Mouse (Mus musculus): ENCODE data around the gene Timp3. TPM values are rescaled to one million over a fixed set of nuclear protein-coding genes. Genes with fewer than 3 reads are reported as not detected.

The Timp3 gene
- total RNA-seq, 1 experiment from 2014 or later: 0.12 TPM

DNA sequence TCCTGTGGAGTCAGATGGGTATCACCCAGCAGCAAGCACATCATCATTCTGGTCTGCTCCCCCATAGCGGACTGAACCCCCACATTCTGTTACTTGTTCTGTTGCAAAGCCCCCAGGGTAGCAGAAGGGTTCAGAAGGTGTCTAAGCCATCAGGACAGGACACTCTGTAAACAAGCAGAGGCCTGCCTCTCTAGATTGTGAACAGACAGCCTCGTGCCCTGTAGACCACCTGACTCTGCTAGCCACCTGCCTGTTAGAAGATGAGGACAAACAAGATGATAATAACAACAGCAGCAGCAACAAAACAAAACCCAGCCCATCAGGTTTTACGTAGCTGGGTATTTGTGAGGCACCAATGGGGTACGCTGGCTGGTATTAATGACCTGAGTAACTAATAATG lies 42.0 kb downstream of the Timp3 start:
- no peak for ATAC-seq (ENCODE audit: extremely low read depth, insufficient number of reproducible peaks, low FRiP score, poor library complexity, severe bottlenecking)

DNA sequence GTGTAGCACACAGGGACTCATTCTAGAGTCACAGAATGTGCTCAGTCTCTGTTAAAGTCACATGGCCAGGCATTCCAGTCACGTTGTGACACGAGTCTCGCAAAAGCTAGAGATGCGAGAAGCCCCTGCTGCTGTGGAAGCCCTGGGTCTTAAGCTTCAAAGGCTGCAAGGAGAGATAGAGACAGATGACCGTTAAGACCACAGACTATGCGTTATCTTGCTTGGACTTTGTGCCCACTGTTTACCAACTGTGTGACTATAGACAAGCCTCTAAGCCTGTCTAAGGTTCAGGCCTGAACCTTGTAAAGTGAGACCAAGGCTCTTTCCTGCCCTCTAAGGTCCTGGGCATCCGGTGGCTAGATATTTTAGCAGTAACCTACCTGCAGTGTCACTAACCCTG lies 42.5 kb downstream of the Timp3 start:
- ATAC-seq (ENCODE audit: extremely low read depth, insufficient number of reproducible peaks, low FRiP score, poor library complexity, severe bottlenecking): no peak

DNA sequence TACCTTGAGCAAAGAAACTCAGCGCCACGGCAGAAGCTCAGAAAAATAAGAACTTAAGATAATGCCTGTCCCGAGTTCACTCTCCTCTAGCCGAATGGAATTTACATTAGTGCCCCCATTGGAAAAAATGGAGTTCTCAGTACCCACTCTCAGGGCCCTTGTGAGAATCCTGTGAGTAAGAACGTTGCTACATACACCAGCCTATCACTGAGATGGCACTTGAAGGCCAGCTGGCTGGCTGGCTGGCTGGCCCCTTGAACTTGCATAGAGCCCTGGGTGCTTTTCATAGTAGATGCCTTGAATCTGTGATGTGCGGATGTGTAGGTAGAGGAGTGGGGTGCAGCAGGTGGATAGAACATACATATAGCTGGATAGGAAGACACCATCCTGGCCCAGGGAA lies 43.2 kb downstream of the Timp3 start:
- ATAC-seq (ENCODE audit: extremely low read depth, insufficient number of reproducible peaks, low FRiP score, poor library complexity, severe bottlenecking): no peak

DNA sequence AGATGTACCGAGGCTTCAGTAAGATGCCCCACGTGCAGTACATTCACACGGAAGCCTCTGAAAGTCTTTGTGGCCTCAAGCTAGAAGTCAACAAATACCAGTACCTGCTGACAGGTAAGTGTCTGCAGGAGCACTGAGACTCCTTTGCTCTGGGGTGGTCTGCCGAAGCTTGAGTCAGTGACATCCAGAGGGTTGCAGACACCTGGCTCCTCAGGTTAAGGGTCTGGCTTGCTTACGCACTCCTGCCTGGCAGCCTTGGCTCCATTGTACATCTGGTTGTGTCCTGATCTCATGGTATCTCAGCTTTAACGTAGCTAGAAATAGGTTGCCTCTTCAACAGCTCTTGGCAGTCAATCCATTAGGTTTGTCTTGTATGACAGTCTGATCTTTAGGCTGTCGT lies 43.8 kb downstream of the Timp3 start:
- ATAC-seq (ENCODE audit: extremely low read depth, insufficient number of reproducible peaks, low FRiP score, poor library complexity, severe bottlenecking): no peak

DNA sequence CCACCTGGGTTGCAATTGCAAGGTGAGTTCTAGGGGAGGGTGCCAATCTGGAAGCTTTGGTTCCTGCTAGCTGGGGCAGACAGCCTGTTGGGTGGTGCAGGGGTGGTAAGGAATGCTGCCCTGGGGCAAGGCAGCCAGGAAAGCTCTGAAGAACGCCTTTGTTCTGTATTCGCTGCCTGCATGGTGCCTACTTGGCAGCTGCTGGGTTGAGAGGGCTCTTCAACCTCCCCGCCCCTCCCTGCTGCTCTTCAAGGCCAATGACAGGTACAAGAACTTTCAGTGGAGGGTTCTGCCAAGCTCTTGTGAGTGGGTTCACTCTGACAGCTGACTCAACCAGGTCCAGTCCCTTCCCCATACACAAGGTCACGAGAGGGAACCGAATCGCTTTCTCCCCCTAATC lies 44.5 kb downstream of the Timp3 start:
- ATAC-seq (ENCODE audit: extremely low read depth, insufficient number of reproducible peaks, low FRiP score, poor library complexity, severe bottlenecking): no peak

DNA sequence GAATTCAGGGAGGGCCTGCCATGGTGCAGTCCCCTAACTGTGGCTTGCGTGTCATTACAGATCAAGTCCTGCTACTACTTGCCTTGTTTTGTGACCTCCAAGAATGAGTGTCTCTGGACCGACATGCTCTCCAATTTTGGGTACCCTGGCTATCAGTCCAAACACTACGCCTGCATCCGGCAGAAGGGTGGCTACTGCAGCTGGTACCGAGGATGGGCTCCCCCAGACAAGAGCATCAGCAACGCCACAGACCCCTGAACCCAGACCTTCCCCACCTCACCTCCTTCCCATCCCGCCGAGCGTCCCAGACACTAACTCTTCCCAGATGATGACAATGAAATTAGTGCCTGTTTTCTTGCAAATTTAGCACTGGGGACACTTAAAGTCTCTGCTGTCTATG lies 45.5 kb downstream of the Timp3 start:
- no peak for ATAC-seq (ENCODE audit: extremely low read depth, insufficient number of reproducible peaks, low FRiP score, poor library complexity, severe bottlenecking)

DNA sequence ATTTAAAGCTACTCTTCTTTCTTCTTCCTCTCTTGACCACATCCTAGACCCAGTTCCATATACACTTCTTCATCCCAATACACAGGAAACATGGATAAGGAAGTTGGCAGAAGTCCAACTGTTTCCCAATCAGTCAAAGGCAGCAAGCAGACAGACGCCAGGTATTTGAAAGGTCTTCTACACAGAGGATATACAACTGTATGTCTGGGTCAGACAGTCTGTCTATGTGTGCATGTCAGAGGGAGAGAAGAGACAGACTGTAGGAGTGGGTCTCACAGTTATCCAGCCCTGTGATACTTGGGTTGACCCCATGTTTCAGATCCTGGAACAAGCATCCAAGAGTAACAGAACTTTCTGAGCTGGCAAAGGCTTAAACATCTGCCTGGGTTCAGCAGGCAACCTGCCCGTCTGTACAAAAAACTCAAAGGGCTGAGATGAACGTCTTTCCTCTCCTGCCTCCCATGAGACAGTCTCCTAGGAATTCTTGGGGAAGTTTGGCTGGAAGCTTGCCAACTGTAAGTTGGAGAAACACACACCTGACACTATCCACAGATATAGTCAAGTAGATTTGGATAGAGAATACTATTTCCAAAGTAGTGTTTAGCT lies 46.2 kb downstream of the Timp3 start:
- no peak for ATAC-seq (ENCODE audit: extremely low read depth, insufficient number of reproducible peaks, low FRiP score, poor library complexity, severe bottlenecking)

DNA sequence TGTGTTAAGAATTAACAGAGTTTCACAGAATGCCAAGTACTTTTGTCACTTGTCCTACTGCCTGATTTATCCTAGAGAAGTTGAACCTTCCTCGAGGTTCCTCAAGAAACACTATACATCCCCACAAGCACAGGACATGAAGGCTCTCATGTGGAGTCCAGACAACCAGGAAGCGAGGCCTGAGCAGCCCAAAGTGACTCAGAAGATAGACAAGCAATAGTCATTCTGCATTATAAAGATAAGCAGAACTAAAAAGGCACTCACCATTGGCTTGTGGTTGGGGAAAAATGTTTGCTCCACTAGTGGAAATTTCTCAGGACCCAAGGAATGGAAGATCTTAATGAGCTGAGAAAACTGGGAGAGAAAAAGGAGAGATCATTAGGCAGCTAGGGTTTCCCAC lies 51.1 kb downstream of the Timp3 start:
- ATAC-seq (ENCODE audit: extremely low read depth, insufficient number of reproducible peaks, low FRiP score, poor library complexity, severe bottlenecking): no peak

DNA sequence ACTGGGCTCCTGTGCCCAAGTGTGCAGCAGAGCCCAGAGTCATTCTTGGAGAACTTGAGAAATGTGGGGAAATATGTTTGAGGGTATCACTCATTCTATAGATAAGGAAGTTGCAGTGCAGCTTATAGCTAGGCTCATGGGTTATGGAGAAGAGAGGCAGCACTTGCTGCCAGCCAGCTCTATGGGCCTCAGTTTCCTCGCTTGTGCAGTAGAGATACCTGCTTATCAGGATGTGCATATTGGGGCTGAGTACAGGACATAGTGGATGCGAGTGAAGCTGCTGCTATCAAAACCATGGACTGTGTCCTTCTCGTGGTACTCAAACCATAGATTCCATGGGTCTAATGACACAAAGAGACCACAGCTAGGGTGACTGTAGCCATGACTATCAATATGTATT lies 52.3 kb downstream of the Timp3 start:
- no peak for ATAC-seq (ENCODE audit: extremely low read depth, insufficient number of reproducible peaks, low FRiP score, poor library complexity, severe bottlenecking)

DNA sequence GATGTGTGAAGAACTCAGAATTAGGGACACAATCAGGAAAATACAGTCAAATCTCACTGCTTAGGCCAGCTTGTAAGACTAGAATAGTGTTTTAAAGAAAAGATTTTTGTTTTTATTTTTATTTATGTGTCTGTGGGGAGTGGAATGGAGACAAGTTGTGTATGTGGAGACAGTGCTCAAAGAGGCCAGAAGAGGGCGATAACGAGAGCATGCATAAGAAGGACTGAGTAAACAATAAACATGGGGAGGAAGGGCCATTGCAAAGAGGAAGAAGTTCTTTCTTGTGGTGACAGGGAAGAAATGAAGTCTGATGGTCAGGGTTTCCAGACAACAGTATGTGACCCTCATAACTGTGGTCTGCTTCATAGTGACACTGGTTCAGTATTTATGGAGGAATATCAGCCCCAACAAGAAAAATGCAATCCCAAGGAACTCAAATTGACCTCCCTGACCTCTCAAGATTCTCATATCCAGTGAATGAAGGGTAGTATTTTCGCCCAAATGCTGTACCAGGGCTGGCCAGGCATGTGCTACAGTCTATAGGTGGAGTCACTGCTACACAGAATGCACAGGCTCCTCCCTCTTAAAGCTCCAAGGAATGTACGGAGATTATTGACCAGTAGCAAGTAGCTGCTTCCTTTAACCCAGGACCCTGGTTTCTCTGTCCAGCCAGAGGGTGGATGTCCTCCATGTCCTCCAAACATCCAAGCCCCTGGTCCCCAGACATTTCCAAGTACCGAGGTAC lies 56.8 kb downstream of the Timp3 start:
- no peak for ATAC-seq (ENCODE audit: extremely low read depth, insufficient number of reproducible peaks, low FRiP score, poor library complexity, severe bottlenecking)

DNA sequence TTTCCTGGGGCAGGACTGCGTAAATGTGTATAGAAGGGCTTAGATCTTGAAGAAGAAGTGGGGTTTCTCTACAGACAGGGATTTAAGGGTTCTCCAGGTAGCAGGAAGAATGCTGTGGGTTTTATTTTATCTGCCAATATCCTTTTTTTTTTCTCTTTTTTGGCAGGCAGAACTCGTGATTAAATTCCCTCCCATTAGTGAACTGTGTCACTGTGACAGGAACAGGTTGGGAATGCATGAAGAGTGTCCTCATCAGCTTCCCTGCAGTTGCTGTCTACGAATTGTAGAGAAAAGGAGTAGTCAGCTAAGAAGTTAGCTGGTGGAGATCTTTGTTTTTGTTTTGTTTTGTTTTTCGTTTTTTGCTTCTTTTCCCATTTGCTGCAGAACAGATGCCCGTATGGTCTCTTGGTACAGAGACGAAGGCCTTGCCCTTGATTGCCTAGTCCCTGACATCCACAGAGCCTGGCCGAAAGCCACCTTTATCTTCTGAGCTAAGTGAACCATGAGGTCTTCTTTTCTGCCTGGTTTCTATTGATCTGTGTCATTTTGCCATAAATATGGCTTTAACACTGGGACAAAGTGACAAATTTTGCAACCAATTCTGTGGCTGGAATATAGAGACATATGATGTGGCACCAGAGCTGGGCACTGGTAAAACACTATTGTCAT lies 58.3 kb downstream of the Timp3 start:
- no peak for ATAC-seq (ENCODE audit: extremely low read depth, insufficient number of reproducible peaks, low FRiP score, poor library complexity, severe bottlenecking)

DNA sequence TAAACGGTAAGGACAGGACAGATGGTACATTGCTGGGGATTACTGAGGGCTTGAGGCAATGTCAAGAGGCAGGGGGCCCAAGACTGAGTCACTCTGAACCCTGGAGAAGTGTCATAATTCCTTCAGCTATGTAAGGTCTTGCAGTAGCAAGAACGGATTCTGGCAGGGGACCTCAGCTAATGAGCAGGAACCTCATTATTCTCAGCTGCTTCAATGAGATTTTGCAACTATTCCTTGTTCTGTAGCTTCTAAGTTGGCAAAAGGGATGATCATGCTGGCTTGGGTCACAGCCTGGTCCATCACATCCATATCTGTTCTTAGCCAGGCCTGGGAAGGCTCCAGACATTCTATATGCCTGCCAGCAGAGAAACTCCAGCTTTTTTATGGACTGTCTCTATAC lies 59.0 kb downstream of the Timp3 start:
- ATAC-seq (ENCODE audit: extremely low read depth, insufficient number of reproducible peaks, low FRiP score, poor library complexity, severe bottlenecking): no peak

DNA sequence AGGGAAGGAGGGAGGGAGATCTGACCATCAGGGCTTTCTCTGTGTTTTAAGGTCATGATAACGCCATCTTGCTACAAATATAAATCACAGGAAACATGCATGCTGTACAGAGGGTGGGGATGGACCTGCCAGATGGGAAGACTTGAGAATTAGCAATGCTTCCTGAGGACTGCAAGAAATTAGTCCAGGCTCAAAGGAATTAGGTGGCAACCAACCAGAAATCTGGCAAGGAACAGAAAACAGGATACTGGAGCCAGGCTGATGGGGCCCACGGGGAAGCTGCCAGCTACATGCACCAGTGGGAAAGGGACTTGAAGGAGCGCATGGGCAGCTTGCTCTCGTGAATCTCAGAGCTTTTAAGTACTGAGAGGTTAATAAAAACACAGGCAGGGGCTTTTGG lies 59.5 kb downstream of the Timp3 start:
- no peak for ATAC-seq (ENCODE audit: extremely low read depth, insufficient number of reproducible peaks, low FRiP score, poor library complexity, severe bottlenecking)

DNA sequence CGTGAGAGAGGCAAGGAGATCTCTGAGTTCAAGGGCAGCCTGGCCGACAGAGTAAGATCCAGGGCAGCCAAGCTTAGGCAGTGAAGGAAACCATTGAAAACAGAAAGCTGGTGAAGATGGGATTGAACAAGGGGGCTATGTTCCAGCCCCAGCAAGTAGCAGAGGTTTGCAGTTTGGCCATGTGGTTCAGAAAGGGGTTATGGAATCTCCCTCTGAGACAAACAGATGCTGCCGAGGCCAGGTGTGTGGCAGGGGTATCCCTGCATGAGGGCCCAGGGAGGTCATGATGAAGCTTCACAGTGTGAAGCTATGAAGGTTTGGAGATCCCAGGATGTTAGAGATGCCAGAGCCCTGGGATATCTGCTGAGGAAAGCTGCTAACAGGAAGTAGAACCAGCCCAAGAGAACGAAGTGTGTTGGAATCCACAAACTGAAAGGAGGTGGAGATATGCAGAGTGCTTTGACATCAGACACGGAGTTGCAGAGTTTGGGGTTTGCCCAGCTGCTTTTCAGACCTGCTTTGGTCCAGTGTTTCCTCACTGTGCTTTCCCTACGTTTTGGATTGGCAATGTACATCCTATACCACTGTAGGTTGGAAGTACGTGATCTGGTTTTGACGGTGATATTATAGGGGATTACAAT lies 63.6 kb downstream of the Timp3 start:
- no peak for ATAC-seq (ENCODE audit: extremely low read depth, insufficient number of reproducible peaks, low FRiP score, poor library complexity, severe bottlenecking)

DNA sequence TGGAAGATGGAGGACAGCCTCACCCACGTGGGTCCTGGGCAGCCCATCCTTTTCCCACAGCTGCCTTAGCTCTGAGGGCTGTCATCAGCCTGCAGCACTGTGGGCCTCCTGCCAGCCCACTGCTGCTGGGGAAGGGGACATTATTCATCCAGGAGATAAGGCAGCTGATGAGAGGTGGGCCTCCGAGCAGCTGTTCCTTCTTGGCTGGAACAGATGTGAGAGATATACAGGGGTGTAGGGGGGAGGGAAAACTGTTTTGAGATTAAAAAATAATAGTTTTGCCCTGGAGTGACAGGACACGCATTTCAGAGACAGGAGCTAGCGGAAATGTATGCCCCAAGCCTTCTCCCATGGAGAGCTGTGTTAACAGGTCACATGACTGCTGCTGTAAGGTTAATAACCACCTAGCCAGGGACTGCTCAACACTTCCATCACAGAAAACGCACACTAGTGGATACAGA lies 65.5 kb downstream of the Timp3 start:
- ATAC-seq (ENCODE audit: extremely low read depth, insufficient number of reproducible peaks, low FRiP score, poor library complexity, severe bottlenecking): no peak

DNA sequence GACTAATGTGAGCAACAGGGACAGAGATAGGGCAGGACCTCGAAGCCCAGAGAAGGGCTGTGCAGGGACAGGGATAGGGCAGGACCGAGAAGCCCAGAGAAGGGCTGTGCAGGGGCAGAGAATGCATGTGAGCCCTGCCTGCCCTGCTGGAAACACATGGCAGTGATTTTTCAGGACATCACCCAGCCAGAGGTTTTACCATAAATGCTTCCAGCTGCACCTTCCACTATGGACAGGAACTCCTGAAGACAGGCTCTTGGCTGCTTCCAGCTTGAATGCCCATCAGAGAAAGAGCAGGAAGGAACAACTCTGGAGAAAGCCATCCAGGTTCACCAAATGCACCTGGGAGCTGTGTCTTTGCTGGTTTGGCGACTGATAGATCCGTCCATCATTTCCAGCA lies 67.2 kb downstream of the Timp3 start:
- no peak for ATAC-seq (ENCODE audit: extremely low read depth, insufficient number of reproducible peaks, low FRiP score, poor library complexity, severe bottlenecking)

DNA sequence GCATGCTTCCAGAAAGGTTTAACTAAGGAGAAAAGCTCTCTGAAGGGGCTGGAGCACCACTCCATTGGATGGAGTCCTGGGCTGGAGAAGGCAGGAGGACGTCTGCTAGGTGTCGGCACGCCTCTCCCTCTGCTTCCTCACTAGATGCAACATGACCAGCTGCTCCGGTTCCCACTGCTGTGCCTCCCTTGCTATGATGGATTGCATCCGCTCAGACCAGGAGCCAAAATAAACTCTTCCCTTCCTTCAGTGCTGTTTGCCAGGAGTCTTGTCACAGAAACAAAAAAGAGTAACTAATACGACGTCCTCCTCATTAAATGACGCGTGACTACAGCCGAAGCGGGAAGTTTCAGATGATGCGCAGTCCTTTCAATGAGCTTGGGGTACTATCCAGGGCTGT lies 68.6 kb downstream of the Timp3 start:
- ATAC-seq (ENCODE audit: extremely low read depth, insufficient number of reproducible peaks, low FRiP score, poor library complexity, severe bottlenecking): no peak

DNA sequence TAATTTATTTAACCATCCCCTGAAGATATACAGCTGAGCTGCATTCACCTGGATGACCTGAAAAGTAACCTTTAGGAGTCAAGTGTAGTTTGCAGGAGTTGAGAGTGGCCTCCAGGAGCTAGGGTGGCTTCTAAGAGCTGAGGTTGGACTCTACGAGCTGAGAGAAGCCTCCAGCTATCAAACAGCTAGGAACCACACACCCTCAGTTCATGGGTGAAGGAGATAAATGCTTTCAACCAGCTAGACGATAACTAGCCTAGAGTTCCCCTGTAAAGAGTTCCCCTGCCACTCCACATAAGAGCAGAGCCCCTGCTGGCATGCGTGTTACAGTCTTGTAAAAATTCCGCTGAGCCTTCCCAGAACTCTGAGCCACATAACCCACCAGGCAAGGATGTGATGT lies 69.2 kb downstream of the Timp3 start:
- ATAC-seq (ENCODE audit: extremely low read depth, insufficient number of reproducible peaks, low FRiP score, poor library complexity, severe bottlenecking): no peak

DNA sequence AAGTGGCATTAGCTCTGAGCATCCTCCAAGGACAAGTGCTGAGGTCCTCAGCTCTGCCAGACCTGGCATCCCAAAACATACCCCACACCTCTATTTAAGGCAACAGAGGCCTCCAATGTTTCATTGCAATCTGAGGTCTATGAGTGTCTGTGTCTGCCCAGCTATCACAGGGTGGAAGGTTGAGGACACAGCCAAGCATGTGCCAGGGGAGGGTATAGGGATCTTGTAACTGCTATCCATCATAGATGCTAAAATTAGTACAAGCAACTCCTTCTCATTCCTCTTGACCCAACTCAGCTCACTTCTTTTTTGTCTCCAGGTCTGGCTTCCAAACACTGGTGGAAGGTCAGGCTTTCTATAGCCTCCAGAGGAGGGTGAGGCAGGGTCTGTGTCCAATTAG lies 71.4 kb downstream of the Timp3 start:
- no peak for ATAC-seq (ENCODE audit: extremely low read depth, insufficient number of reproducible peaks, low FRiP score, poor library complexity, severe bottlenecking)

DNA sequence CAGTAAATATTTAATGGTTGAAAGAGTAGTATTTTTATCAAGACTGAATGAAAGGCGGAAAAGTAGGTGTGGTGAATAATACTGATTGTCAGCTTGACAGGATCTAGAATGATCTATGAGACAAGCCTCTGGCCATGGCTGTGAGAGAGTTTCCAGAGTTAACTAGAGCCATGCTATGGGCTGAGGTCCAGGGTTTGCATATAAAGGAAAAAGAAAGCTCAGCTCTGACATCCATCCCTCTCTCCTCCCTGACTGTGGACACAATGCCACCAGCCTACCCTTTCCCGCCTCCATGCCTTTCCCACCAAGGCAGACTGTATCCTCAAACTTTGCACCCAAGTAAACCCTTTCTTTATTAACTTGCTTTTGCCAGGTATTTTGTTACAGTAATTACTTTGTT lies 73.9 kb downstream of the Timp3 start:
- no peak for ATAC-seq (ENCODE audit: extremely low read depth, insufficient number of reproducible peaks, low FRiP score, poor library complexity, severe bottlenecking)

Measured in neutrophil, adult 5-6 weeks (primary cell).